20 mouse cellular contexts compared by ENCODE assay signal in the genomic region with DNA sequence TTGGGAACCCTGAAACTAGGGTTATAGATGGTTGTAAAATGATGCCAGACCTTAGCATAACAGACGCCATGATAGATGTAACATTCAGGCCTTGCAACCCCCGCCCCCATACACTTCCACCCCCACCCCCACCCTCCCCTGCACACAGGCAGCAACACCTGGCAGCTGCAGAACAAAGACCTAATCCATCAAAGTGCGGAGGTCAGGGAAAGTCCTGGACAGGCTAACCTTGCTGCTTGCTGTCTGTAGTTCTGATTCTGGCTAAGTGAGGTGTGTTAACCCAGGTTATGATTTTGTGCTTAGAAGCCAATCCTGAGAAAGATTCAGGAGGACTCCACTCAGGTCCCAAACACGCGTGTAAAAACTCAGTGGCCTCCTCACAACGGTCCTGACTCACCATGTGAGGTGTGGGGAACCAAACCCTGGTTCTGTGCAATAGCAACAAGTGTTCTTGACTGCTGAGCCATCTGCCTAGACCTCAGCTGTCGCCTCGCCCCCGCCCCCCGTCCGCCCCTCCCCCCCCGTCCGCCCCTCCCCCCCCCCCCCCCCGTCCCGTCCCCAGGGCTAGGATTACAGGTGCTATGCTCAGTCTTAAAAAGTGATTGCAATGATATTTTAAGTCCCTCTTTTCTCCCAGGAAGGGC. TPM values are rescaled to one million over a fixed set of nuclear protein-coding genes. Genes with fewer than 3 reads are reported as not detected.
DNase-seq lines count a peak whose midpoint lies in the region; ATAC-seq and TF ChIP-seq lines count a peak whose summit lies in the region.
"Had no signal": no experiment of that assay in that cellular context is flagged by ENCODE, and none has a peak within 500 bp of the region (broad histone marks: within the 10 kb centered on the region; RNA-seq: fewer than 3 reads in every experiment).

No protein-coding gene starts in this region.

- ATAC-seq in forebrain, embryonic 13.5 days: no peak
- ATAC-seq in hindbrain, postnatal 0 days: no peak
- ATAC-seq in liver, embryonic 12.5 days: no peak
- ATAC-seq in limb, embryonic 12.5 days (ENCODE audit: insufficient number of reproducible peaks, insufficient read depth, low FRiP score, low TSS enrichment, low read depth): no peak
- ATAC-seq: forebrain, embryonic 15.5 days had no signal

- no peaks in the 10 kb centered on the region for H3K36me3 ChIP-seq in forebrain, embryonic 10.5 days (replicated peaks)
- no peaks in the 10 kb centered on the region for H3K36me3 ChIP-seq in forebrain, embryonic 13.5 days (ENCODE audit: poor library complexity, severe bottlenecking)
- no peaks in the 10 kb centered on the region for H3K36me3 ChIP-seq in hindbrain, embryonic 10.5 days
- H3K36me3 ChIP-seq in hindbrain, postnatal 0 days (ENCODE audit: insufficient read depth, low read length): no peaks in the 10 kb centered on the region
- H3K36me3 ChIP-seq in liver, adult 2 months (ENCODE audit: control insufficient read depth, insufficient read depth, low read length): no peaks in the 10 kb centered on the region
- no peaks in the 10 kb centered on the region for H3K36me3 ChIP-seq in liver, embryonic 12.5 days
- H3K36me3 ChIP-seq in limb, embryonic 12.5 days: no peaks in the 10 kb centered on the region
- H3K36me3 ChIP-seq: forebrain, embryonic 15.5 days had no signal

- no peak overlapping the region for H3K4me2 ChIP-seq in forebrain, embryonic 13.5 days
- no peak overlapping the region for H3K4me2 ChIP-seq in hindbrain, postnatal 0 days (ENCODE audit: low read depth, low read length)
- H3K4me2 ChIP-seq in liver, embryonic 12.5 days: no peak overlapping the region
- no peak overlapping the region for H3K4me2 ChIP-seq in limb, embryonic 12.5 days
- H3K4me2 ChIP-seq: forebrain, embryonic 15.5 days; liver, embryonic 11.5 days had no signal

- no peaks in the 10 kb centered on the region for H3K79me2 ChIP-seq in liver, adult 2 months (ENCODE audit: control insufficient read depth, insufficient read depth, low read length)

- peaks cover 24% of the 10 kb centered on the region for H3K27me3 ChIP-seq in forebrain, embryonic 10.5 days (ENCODE audit: poor library complexity, severe bottlenecking)
- no peaks in the 10 kb centered on the region for H3K27me3 ChIP-seq in forebrain, embryonic 13.5 days
- 0 out of 2 replicates have a peak, but pooled peaks cover 7% of the 10 kb centered on the region for H3K27me3 ChIP-seq in hindbrain, embryonic 10.5 days (ENCODE audit: insufficient read depth, poor library complexity, severe bottlenecking)
- H3K27me3 ChIP-seq in hindbrain, postnatal 0 days (ENCODE audit: insufficient read depth, low read length): no peaks in the 10 kb centered on the region
- H3K27me3 ChIP-seq in liver, adult 2 months (ENCODE audit: control insufficient read depth, insufficient read depth, low read length): no peaks in the 10 kb centered on the region
- H3K27me3 ChIP-seq in liver, embryonic 12.5 days (replicated peaks): peaks cover 21% of the 10 kb centered on the region
- H3K27me3 ChIP-seq in limb, embryonic 12.5 days: no peaks in the 10 kb centered on the region
- H3K27me3 ChIP-seq: CH12.LX; forebrain, embryonic 15.5 days had no signal

- TF ChIP-seq CTCF in hindbrain, postnatal 0 days (IDR thresholded peaks at IDR 0.05; ENCODE audit: low read depth): no peak
- no peak for TF ChIP-seq CTCF in liver, adult 2 months (IDR thresholded peaks at IDR 0.05; ENCODE audit: low read depth, low read length)

- peak overlapping the region; percentile 75 for H3K27ac ChIP-seq in forebrain, embryonic 10.5 days
- H3K27ac ChIP-seq in forebrain, embryonic 13.5 days: no peak overlapping the region
- peak overlapping the region; percentile 77 for H3K27ac ChIP-seq in hindbrain, embryonic 10.5 days
- H3K27ac ChIP-seq in hindbrain, postnatal 0 days: no peak overlapping the region
- peak overlapping the region; percentile 96 for H3K27ac ChIP-seq in liver, adult 2 months (replicated peaks; ENCODE audit: insufficient read depth, low read depth, low read length)
- H3K27ac ChIP-seq in liver, embryonic 12.5 days: no peak overlapping the region
- peak overlapping the region; percentile 50; the same call in 1 of the 2 replicates for H3K27ac ChIP-seq in limb, embryonic 12.5 days
- H3K27ac ChIP-seq: forebrain, embryonic 15.5 days had no signal

- WGBS in forebrain, embryonic 10.5 days: 23% methylated on average over 13 of the region's 15 CpGs
- WGBS in forebrain, embryonic 13.5 days: 32% methylated on average over 10 of the region's 15 CpGs
- 16% methylated on average over 15 of the region's 15 CpGs for WGBS in hindbrain, embryonic 10.5 days
- 34% methylated on average over 10 of the region's 15 CpGs for WGBS in hindbrain, postnatal 0 days
- 25% methylated on average over 8 of the region's 15 CpGs for WGBS in liver, adult 2 months
- 46% methylated on average over 8 of the region's 15 CpGs for WGBS in liver, embryonic 12.5 days (ENCODE audit: insufficient replicate concordance)
- WGBS in limb, embryonic 12.5 days: 19% methylated on average over 10 of the region's 15 CpGs

- DNase-seq in forebrain, embryonic 10.5 days (ENCODE audit: extremely low spot score, low spot score): no peak
- no peak for DNase-seq in hindbrain, embryonic 10.5 days (ENCODE audit: low spot score)
- DNase-seq in hindbrain, postnatal 0 days (ENCODE audit: low spot score): no peak
- DNase-seq in liver, adult 2 months (ENCODE audit: extremely low read depth, low read depth, low spot score): peak; percentile 84
- no peak for DNase-seq in layer of hippocampus, postnatal 10 days (ENCODE audit: low spot score in 2 of 2)
- DNase-seq: thymus, postnatal 25 days had no signal

- no peak overlapping the region for H3K4me3 ChIP-seq in forebrain, embryonic 10.5 days
- no peak overlapping the region for H3K4me3 ChIP-seq in forebrain, embryonic 13.5 days
- H3K4me3 ChIP-seq in hindbrain, embryonic 10.5 days: no peak overlapping the region
- no peak overlapping the region for H3K4me3 ChIP-seq in hindbrain, postnatal 0 days (ENCODE audit: low read length)
- H3K4me3 ChIP-seq in liver, adult 2 months (ENCODE audit: insufficient read depth, low read depth, low read length): no peak overlapping the region
- H3K4me3 ChIP-seq in liver, embryonic 12.5 days: no peak overlapping the region
- no peak overlapping the region for H3K4me3 ChIP-seq in limb, embryonic 12.5 days (replicated peaks)
- H3K4me3 ChIP-seq: forebrain, embryonic 15.5 days; heart, adult 2 months; megakaryocyte, embryonic 14.5 days had no signal

- no peaks in the 10 kb centered on the region for H3K9me3 ChIP-seq in forebrain, embryonic 10.5 days
- H3K9me3 ChIP-seq in forebrain, embryonic 13.5 days (replicated peaks): no peaks in the 10 kb centered on the region
- H3K9me3 ChIP-seq in hindbrain, embryonic 10.5 days: no peaks in the 10 kb centered on the region
- no peaks in the 10 kb centered on the region for H3K9me3 ChIP-seq in hindbrain, postnatal 0 days (ENCODE audit: low read length)
- H3K9me3 ChIP-seq in liver, embryonic 12.5 days (replicated peaks): no peaks in the 10 kb centered on the region
- no peaks in the 10 kb centered on the region for H3K9me3 ChIP-seq in limb, embryonic 12.5 days
- H3K9me3 ChIP-seq: forebrain, embryonic 15.5 days; megakaryocyte, embryonic 14.5 days had no signal

- H3K4me1 ChIP-seq in forebrain, embryonic 10.5 days: peaks cover 65% of the 10 kb centered on the region
- H3K4me1 ChIP-seq in forebrain, embryonic 13.5 days: peaks cover 49% of the 10 kb centered on the region
- peaks cover 54% of the 10 kb centered on the region for H3K4me1 ChIP-seq in hindbrain, embryonic 10.5 days (replicated peaks)
- H3K4me1 ChIP-seq in hindbrain, postnatal 0 days (ENCODE audit: insufficient read depth, low read length): peaks cover 13% of the 10 kb centered on the region; the same call in 1 of the 2 replicates
- H3K4me1 ChIP-seq in liver, adult 2 months (ENCODE audit: control insufficient read depth, insufficient read depth, low read length): peaks cover 24% of the 10 kb centered on the region
- peaks cover 27% of the 10 kb centered on the region for H3K4me1 ChIP-seq in liver, embryonic 12.5 days
- H3K4me1 ChIP-seq in limb, embryonic 12.5 days (replicated peaks): peaks cover 52% of the 10 kb centered on the region

- no peak overlapping the region for H3K9ac ChIP-seq in forebrain, embryonic 13.5 days
- no peak overlapping the region for H3K9ac ChIP-seq in hindbrain, postnatal 0 days (replicated peaks; ENCODE audit: low read length)
- 0 out of 2 replicates have a peak overlapping the region, but pooled peaks have one; percentile 24 for H3K9ac ChIP-seq in liver, adult 2 months (ENCODE audit: low read depth, low read length)
- no peak overlapping the region for H3K9ac ChIP-seq in liver, embryonic 12.5 days
- no peak overlapping the region; the same call in 1 of the 2 replicates for H3K9ac ChIP-seq in limb, embryonic 12.5 days (replicated peaks)
- H3K9ac ChIP-seq: forebrain, embryonic 15.5 days had no signal

- no peak for TF ChIP-seq POLR2A in liver, adult 2 months (IDR thresholded peaks at IDR 0.05; ENCODE audit: extremely low read depth, insufficient read depth, low read length)

RNA-seq across cellular contexts. Expression of gene Eno1, which starts 6.7 kb away (rescaled TPM):
- polyA plus RNA-seq in forebrain, embryonic 10.5 days (2016; fragmentation: Nextera tagmentation; extraction: Ambion mirVana): 3,430 and 3,707 TPM in 2 replicates
- polyA plus RNA-seq in forebrain, embryonic 13.5 days (2015; fragmentation: Nextera tagmentation; extraction: Ambion mirVana): 1,143 and 1,198 TPM in 2 replicates
- polyA plus RNA-seq in hindbrain, embryonic 10.5 days (2016; fragmentation: Nextera tagmentation; extraction: Ambion mirVana): 2,517 and 3,327 TPM in 2 replicates
- total RNA-seq in hindbrain, postnatal 0 days (2014; rRNA removed): 538 and 549 TPM in 2 replicates
- 1,243 and 1,257 TPM in 2 replicates for polyA plus RNA-seq in hindbrain, postnatal 0 days (2015; fragmentation: Nextera tagmentation; extraction: Ambion mirVana)
- total RNA-seq in liver, adult 2 months (2014; rRNA removed): 386 and 392 TPM in 2 replicates
- 283 and 350 TPM in 2 replicates for polyA plus RNA-seq in liver, adult 2 months (2012; rRNA removed)
- polyA plus RNA-seq in liver, embryonic 12.5 days (2016; fragmentation: Nextera tagmentation; extraction: Ambion mirVana): 1,241 and 1,342 TPM in 2 replicates
- polyA plus RNA-seq in limb, embryonic 12.5 days (2016; fragmentation: Nextera tagmentation; extraction: Ambion mirVana): 1,793 and 1,872 TPM in 2 replicates
- 100 to 1,000 TPM; 323 to 338 TPM for total RNA-seq in layer of hippocampus, postnatal 10 days (2021)

RNA-seq across cellular contexts. Expression of gene Car6, which starts 28.7 kb away (rescaled TPM):
- 0.22 TPM in 1 of 2 replicates, not detected in the other for polyA plus RNA-seq in forebrain, embryonic 10.5 days (2016; fragmentation: Nextera tagmentation; extraction: Ambion mirVana)
- 0.16 TPM in 1 of 2 replicates, not detected in the other for polyA plus RNA-seq in forebrain, embryonic 13.5 days (2015; fragmentation: Nextera tagmentation; extraction: Ambion mirVana)
- 0.14 TPM in 1 of 2 replicates, not detected in the other for polyA plus RNA-seq in hindbrain, embryonic 10.5 days (2016; fragmentation: Nextera tagmentation; extraction: Ambion mirVana)
- total RNA-seq in hindbrain, postnatal 0 days (2014; rRNA removed): not detected in 2 replicates
- not detected in 2 replicates for polyA plus RNA-seq in hindbrain, postnatal 0 days (2015; fragmentation: Nextera tagmentation; extraction: Ambion mirVana)
- total RNA-seq in liver, adult 2 months (2014; rRNA removed): not detected in 2 replicates
- polyA plus RNA-seq in liver, adult 2 months (2012; rRNA removed): not detected in 2 replicates
- not detected in 2 replicates for polyA plus RNA-seq in liver, embryonic 12.5 days (2016; fragmentation: Nextera tagmentation; extraction: Ambion mirVana)
- 0.22 and 0.33 TPM in 2 replicates for polyA plus RNA-seq in limb, embryonic 12.5 days (2016; fragmentation: Nextera tagmentation; extraction: Ambion mirVana)
- not detected for total RNA-seq in layer of hippocampus, postnatal 10 days (2021)
- total RNA-seq: CH12.LX; gastrocnemius, adult 18-20 months; heart, adult 2 months; left cerebral cortex, adult 8-10 months had no signal
- polyA plus RNA-seq: forebrain, embryonic 15.5 days; heart, adult 2 months; intestine, embryonic 14.5 days; liver, embryonic 11.5 days; lung, embryonic 16.5 days; spleen, adult 2 months; stomach, embryonic 16.5 days had no signal

RNA-seq across cellular contexts. Expression of gene Rere, which starts 51.6 kb away (rescaled TPM):
- polyA plus RNA-seq in forebrain, embryonic 10.5 days (2016; fragmentation: Nextera tagmentation; extraction: Ambion mirVana): 26.8 and 31.1 TPM in 2 replicates
- polyA plus RNA-seq in forebrain, embryonic 13.5 days (2015; fragmentation: Nextera tagmentation; extraction: Ambion mirVana): 26.1 and 32.9 TPM in 2 replicates
- polyA plus RNA-seq in hindbrain, embryonic 10.5 days (2016; fragmentation: Nextera tagmentation; extraction: Ambion mirVana): 29.4 and 40.4 TPM in 2 replicates
- 31.2 and 32.9 TPM in 2 replicates for total RNA-seq in hindbrain, postnatal 0 days (2014; rRNA removed)
- 25.0 and 25.9 TPM in 2 replicates for polyA plus RNA-seq in hindbrain, postnatal 0 days (2015; fragmentation: Nextera tagmentation; extraction: Ambion mirVana)
- total RNA-seq in liver, adult 2 months (2014; rRNA removed): 10.0 and 10.7 TPM in 2 replicates
- polyA plus RNA-seq in liver, adult 2 months (2012; rRNA removed): 5.8 and 8.8 TPM in 2 replicates
- polyA plus RNA-seq in liver, embryonic 12.5 days (2016; fragmentation: Nextera tagmentation; extraction: Ambion mirVana): 11.6 and 12.8 TPM in 2 replicates
- 31.4 and 35.4 TPM in 2 replicates for polyA plus RNA-seq in limb, embryonic 12.5 days (2016; fragmentation: Nextera tagmentation; extraction: Ambion mirVana)
- total RNA-seq in layer of hippocampus, postnatal 10 days (2021): 100 to 1,000 TPM; 108 to 117 TPM

Comparison
In these comparisons a context has a peak if more than half of its experiments do, and no peak if none do; other contexts are left out.
1. H3K27ac ChIP-seq: peak in forebrain, embryonic 10.5 days (single experiment), hindbrain, embryonic 10.5 days (single experiment), liver, adult 2 months (single experiment) and limb, embryonic 12.5 days (single experiment); none in forebrain, embryonic 13.5 days (single experiment), hindbrain, postnatal 0 days (single experiment) and liver, embryonic 12.5 days (single experiment).